ENCODE assay signal across 16 mouse cellular contexts in genomic region chr9:103233006-103233395, GRCm38 (mm10). TPM values are rescaled to one million over a fixed set of nuclear protein-coding genes. Genes with fewer than 3 reads are reported as not detected.
DNase-seq lines count a peak whose midpoint lies in the region; ATAC-seq and TF ChIP-seq lines count a peak whose summit lies in the region.
"Had no signal": no experiment of that assay in that cellular context is flagged by ENCODE, and none has a peak within 500 bp of the region (broad histone marks: within the 10 kb centered on the region; RNA-seq: fewer than 3 reads in every experiment).

No protein-coding gene starts in this region.

- peaks cover 4% of the 10 kb centered on the region; the same call in 1 of the 2 replicates for H3K4me1 ChIP-seq in embryonic facial prominence, embryonic 14.5 days (ENCODE audit: control insufficient read depth, insufficient read depth, low read length)
- peaks cover 4% of the 10 kb centered on the region for H3K4me1 ChIP-seq in forebrain, embryonic 12.5 days

- ATAC-seq in embryonic facial prominence, embryonic 14.5 days (ENCODE audit: low read depth) = no peak
- no peak for ATAC-seq in forebrain, embryonic 12.5 days (ENCODE audit: low FRiP score)
- ATAC-seq: forebrain, embryonic 15.5 days; midbrain, embryonic 13.5 days had no signal

- intact Hi-C loops in left cerebral cortex, adult 2 months (cut with DNase I) = no loop called here

- H3K27me3 ChIP-seq in embryonic facial prominence, embryonic 14.5 days (replicated peaks; ENCODE audit: control insufficient read depth, insufficient read depth, low read length) = no peaks in the 10 kb centered on the region
- no peaks in the 10 kb centered on the region for H3K27me3 ChIP-seq in forebrain, embryonic 12.5 days
- H3K27me3 ChIP-seq: forebrain, embryonic 15.5 days; hindbrain, embryonic 13.5 days; midbrain, embryonic 13.5 days; neural tube, embryonic 15.5 days had no signal

- 0 out of 2 replicates have a peak overlapping the region, but pooled peaks have one; percentile 16 for H3K27ac ChIP-seq in left cerebral cortex, adult 2 months
- H3K27ac ChIP-seq in embryonic facial prominence, embryonic 14.5 days (replicated peaks; ENCODE audit: low read depth, low read length) = no peak overlapping the region
- no peak overlapping the region for H3K27ac ChIP-seq in forebrain, embryonic 12.5 days
- H3K27ac ChIP-seq: forebrain, embryonic 15.5 days; heart, adult 2 months; hindbrain, embryonic 13.5 days; midbrain, embryonic 13.5 days; neural tube, embryonic 15.5 days had no signal

- 59% methylated on average over 7 of the region's 7 CpGs for WGBS in embryonic facial prominence, embryonic 14.5 days
- WGBS in forebrain, embryonic 12.5 days = 68% methylated on average over 7 of the region's 7 CpGs

- no peak for TF ChIP-seq CTCF in left cerebral cortex, adult 2 months (IDR thresholded peaks at IDR 0.05)

- no peak for DNase-seq in left cerebral cortex, adult 2 months (ENCODE audit: extremely low spot score in 1 of 2, low spot score in 2 of 2)
- DNase-seq in left cerebral cortex, adult 18-20 months (ENCODE audit: low spot score in 2 of 2) = no peak
- DNase-seq in T-cell, adult 2 months (ENCODE audit: low spot score) = peak; percentile 7
- peak; percentile 13 for DNase-seq in embryonic facial prominence, embryonic 14.5 days (ENCODE audit: low spot score)
- DNase-seq in thymus, postnatal 0 days (ENCODE audit: low spot score) = peak; percentile 38
- no peak for DNase-seq in layer of hippocampus, adult 18-20 months (ENCODE audit: low spot score in 2 of 2)
- DNase-seq: cerebellum, adult 9-11 months; heart, adult 2 months had no signal

- H3K9me3 ChIP-seq in embryonic facial prominence, embryonic 14.5 days (ENCODE audit: control insufficient read depth, low read length) = no peaks in the 10 kb centered on the region
- H3K9me3 ChIP-seq in forebrain, embryonic 12.5 days = no peaks in the 10 kb centered on the region
- H3K9me3 ChIP-seq: forebrain, embryonic 15.5 days; hindbrain, embryonic 13.5 days; midbrain, embryonic 13.5 days; neural tube, embryonic 15.5 days had no signal

- no peak overlapping the region for H3K4me3 ChIP-seq in left cerebral cortex, adult 2 months
- no peak overlapping the region for H3K4me3 ChIP-seq in embryonic facial prominence, embryonic 14.5 days (ENCODE audit: low read depth, low read length)
- no peak overlapping the region for H3K4me3 ChIP-seq in forebrain, embryonic 12.5 days (replicated peaks)
- H3K4me3 ChIP-seq: forebrain, embryonic 15.5 days; heart, adult 2 months; hindbrain, embryonic 13.5 days; midbrain, embryonic 13.5 days; myocyte; neural tube, embryonic 15.5 days had no signal

- no peak overlapping the region for H3K9ac ChIP-seq in embryonic facial prominence, embryonic 14.5 days (ENCODE audit: low read depth, low read length)
- no peak overlapping the region for H3K9ac ChIP-seq in forebrain, embryonic 12.5 days
- H3K9ac ChIP-seq: forebrain, embryonic 15.5 days; hindbrain, embryonic 13.5 days; midbrain, embryonic 13.5 days; neural tube, embryonic 15.5 days had no signal

- H3K4me2 ChIP-seq in embryonic facial prominence, embryonic 14.5 days (ENCODE audit: low read depth, low read length) = no peak overlapping the region
- no peak overlapping the region for H3K4me2 ChIP-seq in forebrain, embryonic 12.5 days
- H3K4me2 ChIP-seq: forebrain, embryonic 15.5 days; hindbrain, embryonic 13.5 days; midbrain, embryonic 13.5 days; neural tube, embryonic 15.5 days had no signal

- no peaks in the 10 kb centered on the region for H3K36me3 ChIP-seq in embryonic facial prominence, embryonic 14.5 days (ENCODE audit: control insufficient read depth, insufficient read depth, low read length)
- no peaks in the 10 kb centered on the region for H3K36me3 ChIP-seq in forebrain, embryonic 12.5 days (replicated peaks)
- H3K36me3 ChIP-seq: forebrain, embryonic 15.5 days; hindbrain, embryonic 13.5 days; midbrain, embryonic 13.5 days; neural tube, embryonic 15.5 days had no signal

RNA-seq across cellular contexts. Expression of gene Trf, which starts 2.8 kb away (rescaled TPM):
- 100 to 1,000 TPM; 131 to 135 TPM for total RNA-seq in left cerebral cortex, adult 2 months (2021)
- 100 to 1,000 TPM; 170 to 179 TPM for total RNA-seq in left cerebral cortex, adult 18-20 months (2021)
- 34.1 and 35.4 TPM in 2 replicates for polyA plus RNA-seq in embryonic facial prominence, embryonic 14.5 days (2014; fragmentation: Nextera tagmentation; extraction: Ambion mirVana)
- polyA plus RNA-seq in thymus, postnatal 0 days (2015; fragmentation: Nextera tagmentation; extraction: Ambion mirVana) = 42.7 and 46.7 TPM in 2 replicates
- polyA plus RNA-seq in forebrain, embryonic 12.5 days (2016; fragmentation: Nextera tagmentation; extraction: Ambion mirVana) = 12.9 and 13.2 TPM in 2 replicates
- total RNA-seq in layer of hippocampus, adult 18-20 months (2021) = 100 to 1,000 TPM; 283 to 288 TPM
- polyA plus RNA-seq: myocyte had no signal

RNA-seq across cellular contexts. Expression of gene Gm20425, which starts 2.9 kb away (rescaled TPM):
- total RNA-seq in left cerebral cortex, adult 2 months (2021) = 10 to 100 TPM in 1 of 2 experiments, 1 to 10 TPM in 1; 8.5 to 11.7 TPM
- total RNA-seq in left cerebral cortex, adult 18-20 months (2021) = 10 to 100 TPM; 10.4 to 12.2 TPM
- polyA plus RNA-seq in embryonic facial prominence, embryonic 14.5 days (2014; fragmentation: Nextera tagmentation; extraction: Ambion mirVana) = 0.45 and 3.8 TPM in 2 replicates
- 3.7 and 4.1 TPM in 2 replicates for polyA plus RNA-seq in thymus, postnatal 0 days (2015; fragmentation: Nextera tagmentation; extraction: Ambion mirVana)
- 3.3 and 4.5 TPM in 2 replicates for polyA plus RNA-seq in forebrain, embryonic 12.5 days (2016; fragmentation: Nextera tagmentation; extraction: Ambion mirVana)
- total RNA-seq in layer of hippocampus, adult 18-20 months (2021) = 10 to 100 TPM; 11.5 TPM
- total RNA-seq: megakaryocyte progenitor cell, adult 5-6 weeks had no signal
- polyA plus RNA-seq: heart, adult 2 months; intestine, embryonic 14.5 days; midbrain, embryonic 13.5 days; myocyte had no signal

RNA-seq across cellular contexts. Expression of gene Srprb, which starts 31.1 kb away (rescaled TPM):
- total RNA-seq in left cerebral cortex, adult 2 months (2021) = 10 to 100 TPM; 17.6 to 20.5 TPM
- total RNA-seq in left cerebral cortex, adult 18-20 months (2021) = 10 to 100 TPM; 20.8 to 22.5 TPM
- 70.9 and 73.5 TPM in 2 replicates for polyA plus RNA-seq in embryonic facial prominence, embryonic 14.5 days (2014; fragmentation: Nextera tagmentation; extraction: Ambion mirVana)
- 26.9 and 27.0 TPM in 2 replicates for polyA plus RNA-seq in thymus, postnatal 0 days (2015; fragmentation: Nextera tagmentation; extraction: Ambion mirVana)
- polyA plus RNA-seq in forebrain, embryonic 12.5 days (2016; fragmentation: Nextera tagmentation; extraction: Ambion mirVana) = 50.3 and 50.9 TPM in 2 replicates
- 10 to 100 TPM; 21.1 to 21.7 TPM for total RNA-seq in layer of hippocampus, adult 18-20 months (2021)

Comparison
In these comparisons a context has a peak if more than half of its experiments do, and no peak if none do; other contexts are left out.
1. DNase-seq: peak in T-cell, adult 2 months (single experiment), embryonic facial prominence, embryonic 14.5 days (single experiment) and thymus, postnatal 0 days (single experiment); none in left cerebral cortex, adult 2 months (0 of 2), left cerebral cortex, adult 18-20 months (0 of 2) and layer of hippocampus, adult 18-20 months (0 of 2).